Mouse (Mus musculus): ENCODE results near the gene Fars2. TPM values are rescaled to one million over a fixed set of nuclear protein-coding genes. Genes with fewer than 3 reads are reported as not detected.
A peak's percentile ranks its signal among the peaks of the same experiment; 100 is the strongest.

Gene Fars2
- total RNA-seq, 2 experiments from 2014 or later = 33.7 to 42.4 TPM

GRCm38 (mm10) chr13:36263240-36264095 is 146.3 kb downstream of the Fars2 start:
- no peak overlapping the region for H3K4me3 ChIP-seq

DNA sequence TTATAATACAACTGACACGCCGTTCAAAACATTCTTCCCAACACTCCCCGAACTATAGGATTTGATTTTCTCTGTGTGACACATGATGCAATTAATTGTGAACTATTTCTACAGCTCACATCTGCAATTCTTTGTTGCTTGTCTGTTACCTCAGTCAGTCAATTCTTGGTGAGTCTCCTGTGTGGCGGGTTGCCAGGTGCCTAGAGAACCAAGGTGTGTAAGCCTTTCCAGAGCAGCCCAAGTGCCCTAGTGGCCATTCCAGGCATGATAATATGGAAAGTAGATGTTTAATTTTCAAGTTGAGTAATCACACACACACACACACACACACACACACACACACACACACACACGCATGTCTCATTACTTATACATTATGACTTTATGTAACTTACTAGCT is 147.2 kb downstream of the Fars2 start:
- no peak overlapping the region for H3K4me3 ChIP-seq
- no peak for TF ChIP-seq CTCF (conservative IDR thresholded peaks at IDR 0.05)
- no peak overlapping the region for H3K27ac ChIP-seq
- no peak for DNase-seq (ENCODE audit: low spot score in 2 of 2)

More at GRCm38 (mm10) chr13:36263240-36264095, 146.3 kb downstream of the Fars2 start:
- no peak overlapping the region for H3K27ac ChIP-seq
- no peak for DNase-seq (ENCODE audit: low spot score in 2 of 2)
- no peak for TF ChIP-seq CTCF (conservative IDR thresholded peaks at IDR 0.05)

DNA sequence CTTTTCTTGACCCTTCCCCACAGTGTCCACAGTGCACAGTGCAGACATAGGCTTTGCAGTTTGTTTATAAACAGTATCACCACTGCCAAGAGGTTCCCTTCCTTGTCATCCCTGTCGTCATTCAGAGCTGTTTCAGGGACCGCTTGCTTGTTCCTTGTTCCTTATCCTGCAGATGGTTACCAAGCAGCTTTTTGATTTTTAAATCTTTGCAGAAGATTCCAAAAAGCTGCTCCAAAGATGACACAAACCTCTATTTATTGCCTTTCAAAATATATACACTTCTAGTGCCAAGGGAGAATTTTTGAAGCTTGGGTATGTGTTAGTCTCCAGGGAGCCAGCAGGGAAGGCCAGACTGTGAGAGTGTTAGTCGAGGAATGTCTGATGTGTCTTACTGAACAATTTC is 148.1 kb downstream of the Fars2 start:
- peak in 1 of 2 experiments; percentile 32 for DNase-seq (ENCODE audit: low spot score in 2 of 2)

DNA sequence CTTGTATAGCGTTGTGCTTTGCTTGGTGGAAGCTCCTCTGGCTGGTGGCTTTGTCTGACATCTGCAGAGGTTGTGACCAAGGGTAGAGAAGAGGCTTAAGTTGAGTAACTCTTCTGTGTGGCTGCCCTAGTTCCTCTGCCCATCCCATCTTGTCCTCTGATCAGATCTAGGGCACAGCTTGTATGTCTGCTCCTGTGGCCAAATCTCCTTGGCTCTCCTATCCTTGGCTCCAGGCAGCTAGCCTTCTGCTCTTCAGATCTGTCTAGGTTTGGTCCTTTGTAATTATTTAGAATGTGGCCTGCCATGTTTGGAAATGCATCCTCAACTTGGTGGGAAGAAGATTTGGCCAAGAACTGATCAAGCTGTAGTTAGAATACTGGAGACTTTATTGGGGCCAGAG is 150.2 kb downstream of the Fars2 start:
- Histone ChIP-seq H3K27ac (no peak overlapping the region), H3K4me3 (no peak overlapping the region)
- no peak for TF ChIP-seq CTCF (conservative IDR thresholded peaks at IDR 0.05)
- no peak for DNase-seq (ENCODE audit: low spot score in 2 of 2)

More for the DNA sequence above, 148.1 kb downstream of the Fars2 start:
- H3K4me3 ChIP-seq = no peak overlapping the region
- H3K27ac ChIP-seq = peak overlapping the region; percentile 54
- TF ChIP-seq CTCF (conservative IDR thresholded peaks at IDR 0.05) = peak; percentile 28

- Histone ChIP-seq H3K4me3 (no peak overlapping the region), H3K27ac (no peak overlapping the region)
- peak; percentile 73 for TF ChIP-seq CTCF (conservative IDR thresholded peaks at IDR 0.05)
- no peak for DNase-seq (ENCODE audit: low spot score in 2 of 2)
Measured at GRCm38 (mm10) chr13:36270867-36271266, 153.7 kb downstream of the Fars2 start.

DNA sequence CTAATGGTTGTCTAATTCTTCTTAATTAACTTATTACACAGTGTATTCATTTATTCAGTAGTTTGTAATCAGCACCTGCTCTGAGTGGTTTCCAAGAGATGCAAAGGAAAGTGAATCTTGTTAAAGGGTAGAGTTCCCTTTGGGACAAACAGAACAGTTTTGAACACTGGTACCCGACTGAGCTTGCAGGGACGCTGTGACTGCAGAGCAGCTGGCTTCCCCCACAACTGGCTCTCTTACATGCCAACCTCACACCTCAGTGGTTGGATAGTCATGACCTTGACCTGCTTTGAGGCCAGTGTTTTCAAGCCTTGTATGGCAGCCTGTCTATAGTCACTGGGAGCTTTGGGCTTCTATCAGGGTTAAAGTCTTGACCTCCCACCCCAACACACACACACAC is 156.3 kb downstream of the Fars2 start:
- no peak for DNase-seq (ENCODE audit: low spot score in 2 of 2)
- no peak overlapping the region for H3K27ac ChIP-seq
- no peak for TF ChIP-seq CTCF (conservative IDR thresholded peaks at IDR 0.05)
- no peak overlapping the region for H3K4me3 ChIP-seq

DNA sequence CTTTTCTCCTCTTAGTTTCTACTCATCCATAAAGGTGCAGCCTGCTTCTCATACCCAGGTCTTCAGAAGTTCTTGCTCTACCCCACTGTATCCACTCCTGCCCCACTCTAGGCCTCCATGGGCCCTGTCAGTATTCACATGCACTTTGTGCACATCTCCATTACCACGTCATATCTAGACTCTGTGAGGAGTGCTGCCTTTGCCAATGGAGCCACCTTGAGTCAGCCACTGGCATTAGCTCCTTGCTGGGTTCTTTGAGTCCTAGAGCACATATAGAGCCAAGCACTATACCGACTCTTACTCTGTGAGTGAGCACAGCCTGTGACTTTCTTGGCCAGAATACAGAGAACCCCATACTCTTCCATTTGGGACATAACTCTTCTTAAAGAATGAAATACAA is 159.0 kb downstream of the Fars2 start:
- peak; percentile 36 for TF ChIP-seq CTCF (conservative IDR thresholded peaks at IDR 0.05)
- Histone ChIP-seq H3K27ac (no peak overlapping the region), H3K4me3 (no peak overlapping the region)
- DNase-seq (ENCODE audit: low spot score in 2 of 2) = no peak

DNA sequence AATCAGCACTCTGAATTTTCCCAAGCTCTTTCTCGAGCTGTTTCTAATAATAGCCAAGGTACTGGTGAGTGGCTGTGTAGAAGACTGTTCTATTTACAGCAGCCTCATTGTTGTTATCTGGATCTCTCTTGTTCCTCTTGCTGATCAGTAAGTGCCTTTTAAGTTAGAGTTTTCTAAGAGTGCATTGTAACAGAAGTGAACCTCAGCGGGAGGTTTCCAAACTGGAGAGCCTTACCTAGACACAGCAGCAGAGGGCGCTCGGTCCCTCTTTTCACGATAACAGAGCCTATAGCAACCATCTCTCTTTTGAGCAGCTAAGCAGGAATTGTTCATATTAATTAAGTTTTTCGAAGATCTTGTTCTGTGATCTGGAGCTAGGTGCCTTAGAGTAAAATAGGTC is 164.8 kb downstream of the Fars2 start:
- TF ChIP-seq CTCF (conservative IDR thresholded peaks at IDR 0.05) = peak; percentile 98
- peak overlapping the region; percentile 87 for H3K27ac ChIP-seq
- DNase-seq (ENCODE audit: low spot score in 2 of 2) = peak; percentile 59 to 82
- H3K4me3 ChIP-seq = no peak overlapping the region

DNA sequence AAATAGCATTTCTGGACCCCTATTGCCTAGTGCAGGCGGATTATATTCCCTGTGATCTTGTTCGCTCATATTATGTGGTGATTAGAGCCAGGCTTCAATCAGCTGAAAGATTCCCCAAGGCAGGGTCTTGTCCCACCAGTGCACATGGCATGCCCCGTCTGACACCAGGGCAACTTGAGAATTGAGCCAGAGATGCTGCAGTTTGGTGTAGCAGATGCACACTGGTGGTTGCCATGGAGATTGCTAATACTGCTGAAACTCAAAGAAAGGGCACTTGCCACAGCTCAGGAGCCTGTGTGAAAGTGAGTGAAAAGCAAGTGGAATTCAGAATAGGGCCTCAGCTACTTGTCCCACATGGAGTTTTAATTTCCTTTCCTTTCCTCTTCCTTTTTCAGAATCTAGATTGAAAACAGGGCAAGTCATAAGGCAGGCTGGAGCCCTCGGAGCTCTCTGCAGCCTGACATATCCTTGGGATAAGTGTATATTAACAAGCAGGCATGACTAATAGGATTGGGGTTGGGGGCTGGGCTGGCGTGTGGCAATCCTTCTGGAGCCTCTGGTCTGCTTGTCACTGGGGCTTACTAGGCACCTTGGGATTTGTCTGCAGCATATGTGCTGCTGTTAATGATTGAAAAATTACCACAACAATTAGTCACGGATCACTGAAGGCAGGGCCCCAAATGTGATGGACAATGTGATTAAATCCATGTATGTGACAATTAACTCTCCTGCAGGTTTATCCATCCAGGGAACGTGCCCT is 165.8 kb downstream of the Fars2 start:
- no peak for TF ChIP-seq CTCF (conservative IDR thresholded peaks at IDR 0.05)
- peak; percentile 34 to 41 for DNase-seq (ENCODE audit: low spot score in 2 of 2)
- peak overlapping the region; percentile 87 for H3K27ac ChIP-seq

GRCm38 (mm10) chr13:36283545-36284067 is 166.4 kb downstream of the Fars2 start:
- Histone ChIP-seq H3K27ac (peak overlapping the region; percentile 87), H3K4me3 (no peak overlapping the region)
- TF ChIP-seq CTCF (conservative IDR thresholded peaks at IDR 0.05) = no peak
- no peak for DNase-seq (ENCODE audit: low spot score in 2 of 2)

More for the DNA sequence above, 165.8 kb downstream of the Fars2 start:
- no peak overlapping the region for H3K4me3 ChIP-seq

GRCm38 (mm10) chr13:36284097-36284496 is 166.9 kb downstream of the Fars2 start:
- no peak for DNase-seq (ENCODE audit: low spot score in 2 of 2)
- Histone ChIP-seq H3K27ac (peak overlapping the region; percentile 87), H3K4me3 (no peak overlapping the region)
- TF ChIP-seq CTCF (conservative IDR thresholded peaks at IDR 0.05) = no peak

DNA sequence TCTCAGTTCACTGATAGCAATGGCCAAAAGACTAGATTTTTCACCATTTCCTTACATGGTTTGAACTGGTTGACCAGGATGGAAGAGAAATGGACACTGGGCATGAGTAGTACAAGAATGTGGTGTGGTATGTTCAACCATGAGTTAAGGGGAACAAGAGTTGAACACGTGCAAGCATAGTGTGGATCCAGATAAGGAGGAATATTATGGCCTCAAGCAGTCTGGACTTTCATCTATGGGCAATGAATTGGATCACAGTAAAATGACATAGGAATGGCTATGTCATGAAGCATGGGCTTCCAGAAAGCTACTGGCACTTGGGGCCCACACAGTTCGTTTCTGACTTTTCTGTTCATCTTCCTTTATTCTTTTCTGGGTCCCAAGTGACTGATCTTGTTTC is 168.0 kb downstream of the Fars2 start:
- Histone ChIP-seq H3K4me3 (no peak overlapping the region), H3K27ac (no peak overlapping the region)
- no peak for TF ChIP-seq CTCF (conservative IDR thresholded peaks at IDR 0.05)
- DNase-seq (ENCODE audit: low spot score in 2 of 2) = no peak

DNA sequence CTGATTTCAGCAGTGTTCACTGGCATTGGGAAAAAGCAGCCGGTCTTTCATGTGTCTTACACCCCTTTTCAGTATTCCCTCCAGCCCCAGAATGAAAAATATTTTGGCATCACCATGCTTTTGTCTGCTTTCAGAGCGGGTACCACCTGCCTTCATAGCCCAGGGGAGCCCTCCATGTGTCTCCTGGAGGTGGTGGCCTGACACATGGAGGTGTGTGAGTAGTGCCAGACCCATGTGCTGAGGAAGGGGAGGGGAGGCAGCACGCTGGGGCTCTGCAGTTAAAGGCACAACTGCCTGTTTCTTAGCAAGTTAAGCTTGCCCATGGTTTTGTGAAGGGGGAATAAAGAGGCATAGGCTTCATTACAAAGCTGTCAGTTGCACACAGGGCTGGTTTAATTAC is 176.3 kb downstream of the Fars2 start:
- H3K4me3 ChIP-seq = no peak overlapping the region
- DNase-seq (ENCODE audit: low spot score in 2 of 2) = no peak
- H3K27ac ChIP-seq = peak overlapping the region; percentile 73
- TF ChIP-seq CTCF (conservative IDR thresholded peaks at IDR 0.05) = no peak
